Mouse (Mus musculus): ENCODE measurements around the gene Sgsm1. TPM values are rescaled to one million over a fixed set of nuclear protein-coding genes. Genes with fewer than 3 reads are reported as not detected.

Gene Sgsm1
- polyA plus RNA-seq (2012; rRNA removed) = 4.4 and 6.7 TPM in 2 replicates

- DNase-seq = peak; percentile 67
- peak within 1 kb of the TSS; percentile 46 for H3K4me3 ChIP-seq (replicated peaks; ENCODE audit: extremely low read depth, low read depth, low read length)
These were observed at the start of gene Sgsm1 for GRCm38 (mm10) chr5:113310377-113311003. Gene Sgsm1, minus strand, starts transcription at chr5:113310786.

GRCm38 (mm10) chr5:113358833-113359232, 48.2 kb upstream of the Sgsm1 start:
- DNase-seq = no peak
- Histone ChIP-seq H3K4me3 (replicated peaks; ENCODE audit: extremely low read depth, low read depth, low read length) (no peak overlapping the region), H3K4me1 (ENCODE audit: control insufficient read depth, insufficient read depth, low read length) (no peaks in the 10 kb centered on the region)
- TF ChIP-seq CTCF (IDR thresholded peaks at IDR 0.05; ENCODE audit: insufficient read depth, low read length) = no peak
- no peak for TF ChIP-seq POLR2A (IDR thresholded peaks at IDR 0.05; ENCODE audit: borderline replicate concordance, extremely low read depth, low read depth, low read length)
- 6% methylated on average over 11 of the region's 11 CpGs for WGBS

More at GRCm38 (mm10) chr5:113310377-113311003, at the start of gene Sgsm1:
- H3K4me1 ChIP-seq (ENCODE audit: control insufficient read depth, insufficient read depth, low read length) = no peaks in the 10 kb centered on the region; the same call in 1 of the 2 replicates
- TF ChIP-seq CTCF (IDR thresholded peaks at IDR 0.05; ENCODE audit: insufficient read depth, low read length) (peak; percentile 41; the same call in 1 of the 2 replicates), POLR2A (IDR thresholded peaks at IDR 0.05; ENCODE audit: borderline replicate concordance, extremely low read depth, low read depth, low read length) (no peak)
- 5% methylated on average over 53 of the region's 53 CpGs for WGBS

GRCm38 (mm10) chr5:113357656-113358055, 47.1 kb upstream of the Sgsm1 start:
- WGBS = 34% methylated on average over 3 of the region's 3 CpGs
- Histone ChIP-seq H3K4me3 (replicated peaks; ENCODE audit: extremely low read depth, low read depth, low read length) (no peak overlapping the region), H3K4me1 (ENCODE audit: control insufficient read depth, insufficient read depth, low read length) (no peaks in the 10 kb centered on the region)
- DNase-seq = no peak
- TF ChIP-seq POLR2A (IDR thresholded peaks at IDR 0.05; ENCODE audit: borderline replicate concordance, extremely low read depth, low read depth, low read length) = no peak
- no peak for TF ChIP-seq CTCF (IDR thresholded peaks at IDR 0.05; ENCODE audit: insufficient read depth, low read length)

DNA sequence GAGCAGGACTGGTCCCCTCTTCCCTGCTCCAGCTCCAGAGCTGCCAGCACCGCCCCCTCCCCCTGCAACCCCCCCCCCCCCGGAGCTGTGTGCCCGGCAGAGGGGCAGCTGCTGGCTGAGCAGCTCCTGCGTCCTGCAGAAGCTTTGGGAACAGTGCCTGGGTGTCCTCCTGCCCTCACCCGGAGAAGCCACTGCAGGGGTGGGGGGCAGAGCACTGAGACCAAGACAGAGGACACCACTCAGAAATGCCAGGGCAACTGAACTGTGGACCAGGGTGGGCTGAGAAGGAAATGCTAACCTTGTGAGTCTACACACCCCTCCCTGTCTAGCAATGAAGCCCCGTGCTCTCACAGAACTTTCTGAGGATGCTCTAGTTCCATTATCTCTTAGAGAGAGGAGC, 46.6 kb upstream of the Sgsm1 start, which contains the start of gene Aym1:
Gene Aym1, plus strand, starts transcription at position 109 of the 400 bp plus-strand sequence.
- no peak within 1 kb of the TSS for H3K4me3 ChIP-seq (replicated peaks; ENCODE audit: extremely low read depth, low read depth, low read length)
- no peaks in the 10 kb centered on the region for H3K4me1 ChIP-seq (ENCODE audit: control insufficient read depth, insufficient read depth, low read length)
- TF ChIP-seq CTCF (IDR thresholded peaks at IDR 0.05; ENCODE audit: insufficient read depth, low read length) (no peak), POLR2A (IDR thresholded peaks at IDR 0.05; ENCODE audit: borderline replicate concordance, extremely low read depth, low read depth, low read length) (no peak)
- 27% methylated on average over 5 of the region's 6 CpGs for WGBS
- DNase-seq = no peak

DNA sequence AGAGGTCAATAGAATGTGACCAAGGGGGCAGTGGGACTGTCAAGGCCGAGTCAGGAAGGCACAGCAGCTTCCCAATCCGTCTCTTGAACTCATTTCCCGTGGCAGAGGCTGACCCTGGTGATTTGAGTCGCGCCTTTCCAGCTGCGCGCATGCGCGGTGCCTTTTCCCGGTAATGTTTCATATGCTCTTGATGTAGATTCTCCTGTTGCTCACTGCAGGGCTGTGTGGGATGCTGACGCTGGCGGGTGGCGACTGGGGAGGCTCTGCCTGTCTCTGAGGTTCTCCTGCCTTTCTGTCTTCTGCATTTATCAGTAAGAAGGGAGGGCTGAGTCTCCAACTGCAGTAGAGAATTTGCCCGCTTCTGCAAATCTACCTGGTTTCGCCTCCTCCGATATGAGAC, 43.7 kb upstream of the Sgsm1 start:
- no peak for DNase-seq
- WGBS = 29% methylated on average over 16 of the region's 16 CpGs
- no peaks in the 10 kb centered on the region for H3K4me1 ChIP-seq (ENCODE audit: control insufficient read depth, insufficient read depth, low read length)
- TF ChIP-seq POLR2A (IDR thresholded peaks at IDR 0.05; ENCODE audit: borderline replicate concordance, extremely low read depth, low read depth, low read length) = no peak
- no peak for TF ChIP-seq CTCF (IDR thresholded peaks at IDR 0.05; ENCODE audit: insufficient read depth, low read length)
- H3K4me3 ChIP-seq (replicated peaks; ENCODE audit: extremely low read depth, low read depth, low read length) = no peak overlapping the region

DNA sequence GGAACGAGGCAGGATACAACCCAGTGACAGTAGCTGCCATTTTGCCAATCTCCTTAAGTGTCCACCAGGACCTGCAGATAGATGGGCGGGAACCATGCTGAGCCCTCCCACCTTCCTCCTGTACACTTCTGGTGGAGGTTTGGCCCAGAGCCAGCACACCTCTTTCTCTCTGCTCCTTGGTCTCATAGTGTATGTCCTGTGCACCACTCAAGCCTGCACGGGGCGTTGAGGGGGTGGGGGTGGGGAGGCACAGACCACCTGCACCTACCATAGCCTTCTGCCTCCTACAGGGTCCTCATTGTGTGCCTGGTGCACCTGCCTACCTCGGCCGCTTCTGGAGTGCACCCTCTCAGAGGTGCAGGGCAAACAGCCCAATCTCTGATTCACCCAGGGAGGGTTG, 42.0 kb upstream of the Sgsm1 start:
- no peak overlapping the region for H3K4me3 ChIP-seq (replicated peaks; ENCODE audit: extremely low read depth, low read depth, low read length)
- 41% methylated on average over 6 of the region's 6 CpGs for WGBS
- no peak for DNase-seq
- H3K4me1 ChIP-seq (ENCODE audit: control insufficient read depth, insufficient read depth, low read length) = no peaks in the 10 kb centered on the region
- TF ChIP-seq CTCF (IDR thresholded peaks at IDR 0.05; ENCODE audit: insufficient read depth, low read length) (no peak), POLR2A (IDR thresholded peaks at IDR 0.05; ENCODE audit: borderline replicate concordance, extremely low read depth, low read depth, low read length) (no peak)

DNA sequence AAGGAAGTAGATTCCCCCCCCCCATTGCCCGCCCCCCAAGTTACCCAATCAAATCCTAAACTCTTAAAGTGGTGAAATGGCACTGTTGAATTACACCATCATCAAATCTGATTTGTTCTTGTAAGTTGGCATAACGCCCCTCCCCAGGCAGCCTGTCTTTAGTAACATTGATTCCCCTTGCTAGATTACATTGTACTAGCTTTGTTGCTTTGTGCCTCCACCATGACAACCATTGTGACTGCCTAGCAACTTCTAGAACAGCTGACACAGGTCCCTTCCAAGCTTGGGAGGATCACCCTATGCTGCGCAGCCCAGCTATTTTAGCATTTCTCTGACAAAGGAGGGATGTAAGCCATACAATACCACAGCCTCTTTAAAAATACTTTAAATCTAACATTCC, 41.2 kb upstream of the Sgsm1 start:
- 80% methylated on average over 3 of the region's 3 CpGs for WGBS
- DNase-seq = no peak
- TF ChIP-seq CTCF (IDR thresholded peaks at IDR 0.05; ENCODE audit: insufficient read depth, low read length) (no peak), POLR2A (IDR thresholded peaks at IDR 0.05; ENCODE audit: borderline replicate concordance, extremely low read depth, low read depth, low read length) (no peak)
- H3K4me1 ChIP-seq (ENCODE audit: control insufficient read depth, insufficient read depth, low read length) = no peaks in the 10 kb centered on the region
- H3K4me3 ChIP-seq (replicated peaks; ENCODE audit: extremely low read depth, low read depth, low read length) = no peak overlapping the region

DNA sequence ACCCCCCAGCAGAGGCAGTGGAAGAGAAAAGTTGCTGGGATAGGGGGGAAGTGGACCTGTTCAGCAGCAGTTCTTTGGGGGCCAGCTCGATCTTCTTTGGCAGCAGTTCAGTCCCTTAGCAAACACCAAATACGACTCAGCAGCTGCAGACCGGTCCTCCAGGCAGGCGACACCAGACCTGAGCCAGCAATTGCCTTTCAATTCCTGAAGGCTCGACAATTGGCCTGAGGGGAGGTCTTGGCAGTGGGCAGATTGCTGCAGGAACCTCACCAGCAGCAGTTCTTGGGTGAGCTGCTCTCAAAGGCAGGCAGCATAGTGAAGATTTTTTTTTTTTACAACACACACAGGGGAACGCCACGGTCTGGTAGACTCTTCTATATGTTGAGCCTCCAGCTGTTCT, 39.2 kb upstream of the Sgsm1 start:
- H3K4me1 ChIP-seq (ENCODE audit: control insufficient read depth, insufficient read depth, low read length) = no peaks in the 10 kb centered on the region
- H3K4me3 ChIP-seq (replicated peaks; ENCODE audit: extremely low read depth, low read depth, low read length) = no peak overlapping the region
- TF ChIP-seq POLR2A (IDR thresholded peaks at IDR 0.05; ENCODE audit: borderline replicate concordance, extremely low read depth, low read depth, low read length) (no peak), CTCF (IDR thresholded peaks at IDR 0.05; ENCODE audit: insufficient read depth, low read length) (no peak)
- no peak for DNase-seq
- 24% methylated on average over 7 of the region's 7 CpGs for WGBS

DNA sequence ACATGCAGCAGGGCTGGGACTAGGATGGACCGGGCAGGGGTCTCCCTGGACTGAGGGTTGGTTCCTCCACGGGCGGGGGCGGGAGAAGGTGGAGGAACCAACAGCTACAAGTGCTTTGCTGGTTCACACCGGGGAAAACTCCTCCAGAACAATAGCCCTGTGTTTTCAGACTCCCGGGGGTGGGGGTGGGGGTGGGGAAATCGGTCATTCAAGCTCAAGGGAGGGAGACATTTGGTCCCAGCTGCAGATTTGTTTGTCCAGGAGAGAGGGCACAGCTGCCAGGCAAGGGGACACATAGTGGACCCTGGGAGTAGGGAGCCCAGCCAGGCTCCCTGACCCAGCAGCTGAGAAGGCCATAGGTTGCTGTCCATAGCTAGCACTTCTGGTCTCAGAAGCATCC, 38.6 kb upstream of the Sgsm1 start:
- 12% methylated on average over 7 of the region's 7 CpGs for WGBS

DNA sequence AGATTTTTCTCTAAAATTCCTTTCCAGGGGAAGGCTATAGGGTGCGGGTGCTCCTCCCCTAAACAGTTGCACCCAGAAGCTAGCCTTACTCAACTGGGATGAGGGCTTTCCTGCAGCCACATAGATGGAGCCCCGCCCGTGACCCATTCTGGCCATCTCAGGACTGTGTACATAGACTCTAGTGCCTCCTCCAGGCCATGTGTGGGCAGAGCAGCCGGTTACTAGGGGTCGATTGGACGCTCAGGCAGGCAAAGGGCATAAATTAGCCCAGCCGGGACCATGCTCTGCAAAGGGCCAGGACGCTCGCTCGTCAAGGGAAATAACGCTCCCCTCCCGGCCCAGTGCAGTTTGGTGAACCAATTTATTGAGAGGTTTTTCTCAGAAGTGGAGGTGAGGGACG, 38.0 kb upstream of the Sgsm1 start:
- Histone ChIP-seq H3K4me1 (ENCODE audit: control insufficient read depth, insufficient read depth, low read length) (no peaks in the 10 kb centered on the region), H3K4me3 (replicated peaks; ENCODE audit: extremely low read depth, low read depth, low read length) (no peak overlapping the region)
- WGBS = 16% methylated on average over 13 of the region's 13 CpGs
- TF ChIP-seq CTCF (IDR thresholded peaks at IDR 0.05; ENCODE audit: insufficient read depth, low read length) (no peak), POLR2A (IDR thresholded peaks at IDR 0.05; ENCODE audit: borderline replicate concordance, extremely low read depth, low read depth, low read length) (no peak)
- no peak for DNase-seq

More for the DNA sequence above, 38.6 kb upstream of the Sgsm1 start:
- TF ChIP-seq POLR2A (IDR thresholded peaks at IDR 0.05; ENCODE audit: borderline replicate concordance, extremely low read depth, low read depth, low read length) = no peak
- no peak for TF ChIP-seq CTCF (IDR thresholded peaks at IDR 0.05; ENCODE audit: insufficient read depth, low read length)
- no peak overlapping the region for H3K4me3 ChIP-seq (replicated peaks; ENCODE audit: extremely low read depth, low read depth, low read length)
- H3K4me1 ChIP-seq (ENCODE audit: control insufficient read depth, insufficient read depth, low read length) = no peaks in the 10 kb centered on the region
- no peak for DNase-seq
